Mouse (Mus musculus) forebrain, embryonic 10.5 days (tissue): Measurements from ENCODE around the gene Ptpn21. TPM values are rescaled to one million over a fixed set of nuclear protein-coding genes. Genes with fewer than 3 reads are reported as not detected.

ENCODE experiments used
- DNase-seq: peaks from one replicate; pipeline ENCODE4 v3.0.0-alpha.2; 2017; ENCODE audit warnings: low spot score; ENCODE audit errors: extremely low spot score
- H3K27ac ChIP-seq: fragments of 300-500 bp; sonication (generic); 2 replicates; pipeline ENCODE4 v1.5.1; 2016; ENCODE audit warnings: mild to moderate bottlenecking
- H3K27me3 ChIP-seq: fragments of 300-500 bp; sonication (generic); 2 replicates; pipeline ENCODE4 v1.6.1; 2016; ENCODE audit warnings: mild to moderate bottlenecking; ENCODE audit not compliant: poor library complexity, severe bottlenecking
- H3K36me3 ChIP-seq: fragments of 300-500 bp; sonication (generic); replicated peaks from 2 replicates; pipeline ENCODE4 v1.6.1; 2016; ENCODE audit warnings: mild to moderate bottlenecking, moderate library complexity
- H3K4me1 ChIP-seq: fragments of 300-500 bp; sonication (generic); 2 replicates; pipeline ENCODE4 v1.6.1; 2016
- H3K4me3 ChIP-seq: fragments of 300-500 bp; sonication (generic); 2 replicates; pipeline ENCODE4 v1.5.1; 2016; ENCODE audit warnings: mild to moderate bottlenecking, moderate library complexity
- H3K9me3 ChIP-seq: fragments of 300-500 bp; sonication (generic); 2 replicates; pipeline ENCODE4 v1.6.1; 2016; ENCODE audit warnings: mild to moderate bottlenecking, moderate library complexity
- WGBS: fragments of 180-500 bp; shearing (Covaris S2); methylation state at CpG from one replicate; pipeline ENCODE4 v1.1.7; 2016; 5-methylcytosine and 5-hydroxymethylcytosine counted together
- polyA plus RNA-seq: library from polyadenylated mRNA; unstranded; fragments of >200 nt; fragmentation: Nextera tagmentation; extraction: Ambion mirVana; gene quantifications from 2 replicates; pipeline ENCODE4 v1.2.1, GENCODE M21; 2016

The Ptpn21 gene
- polyA plus RNA-seq, 1 experiment from 2014 or later = 7.4 TPM

- 92% methylated on average over 2 of the region's 2 CpGs for WGBS
- Histone ChIP-seq H3K9me3 (no peaks in the 10 kb centered on the region), H3K36me3 (no peaks in the 10 kb centered on the region; the same call in 1 of the 2 replicates), H3K4me1 (peaks cover 36% of the 10 kb centered on the region), H3K27me3 (no peaks in the 10 kb centered on the region), H3K4me3 (no peak overlapping the region), H3K27ac (no peak overlapping the region)
- DNase-seq = no peak
These were observed 21.1 kb downstream of the Ptpn21 start for GRCm38 (mm10) chr12:98716142-98716541.

GRCm38 (mm10) chr12:98714757-98715156 is 22.4 kb downstream of the Ptpn21 start:
- Histone ChIP-seq H3K27ac (peak overlapping the region; percentile 68; the same call in 1 of the 2 replicates), H3K9me3 (no peaks in the 10 kb centered on the region), H3K4me3 (no peak overlapping the region), H3K4me1 (peaks cover 36% of the 10 kb centered on the region), H3K36me3 (no peaks in the 10 kb centered on the region), H3K27me3 (no peaks in the 10 kb centered on the region)
- peak; percentile 53 for DNase-seq
- 10% methylated on average over 11 of the region's 11 CpGs for WGBS

- Histone ChIP-seq H3K27me3 (no peaks in the 10 kb centered on the region), H3K36me3 (peaks cover 6% of the 10 kb centered on the region), H3K4me1 (peaks cover 36% of the 10 kb centered on the region), H3K4me3 (no peak overlapping the region), H3K9me3 (no peaks in the 10 kb centered on the region), H3K27ac (0 out of 2 replicates have a peak overlapping the region, but pooled peaks have one; percentile 49)
- 61% methylated on average over 7 of the region's 7 CpGs for WGBS
- no peak for DNase-seq
These were observed 23.5 kb downstream of the Ptpn21 start for GRCm38 (mm10) chr12:98713621-98714103.

- no peak for DNase-seq
- WGBS = 66% methylated on average over 6 of the region's 6 CpGs
- Histone ChIP-seq H3K4me3 (no peak overlapping the region), H3K9me3 (no peaks in the 10 kb centered on the region), H3K27me3 (no peaks in the 10 kb centered on the region), H3K4me1 (peaks cover 36% of the 10 kb centered on the region), H3K27ac (no peak overlapping the region), H3K36me3 (peaks cover 14% of the 10 kb centered on the region)
These were observed 24.4 kb downstream of the Ptpn21 start for GRCm38 (mm10) chr12:98712819-98713218.

- Histone ChIP-seq H3K36me3 (peaks cover 85% of the 10 kb centered on the region), H3K4me3 (no peak overlapping the region), H3K27ac (no peak overlapping the region), H3K4me1 (no peaks in the 10 kb centered on the region), H3K9me3 (no peaks in the 10 kb centered on the region), H3K27me3 (no peaks in the 10 kb centered on the region)
- WGBS = 82% methylated on average over 10 of the region's 10 CpGs
- DNase-seq = no peak
These were observed 33.2 kb downstream of the Ptpn21 start for GRCm38 (mm10) chr12:98703961-98704360.

GRCm38 (mm10) chr12:98703554-98703953 is 33.7 kb downstream of the Ptpn21 start:
- Histone ChIP-seq H3K4me3 (no peak overlapping the region), H3K27me3 (no peaks in the 10 kb centered on the region), H3K4me1 (no peaks in the 10 kb centered on the region), H3K36me3 (peaks cover 85% of the 10 kb centered on the region), H3K27ac (no peak overlapping the region), H3K9me3 (no peaks in the 10 kb centered on the region)
- DNase-seq = no peak
- WGBS = 88% methylated on average over 2 of the region's 2 CpGs

GRCm38 (mm10) chr12:98701564-98701963 is 35.6 kb downstream of the Ptpn21 start:
- H3K36me3 ChIP-seq = peaks cover 83% of the 10 kb centered on the region

GRCm38 (mm10) chr12:98697202-98697601 is 40.0 kb downstream of the Ptpn21 start:
- H3K9me3 ChIP-seq = no peaks in the 10 kb centered on the region
- no peak for DNase-seq
- 94% methylated on average over 5 of the region's 5 CpGs for WGBS
- H3K4me3 ChIP-seq = no peak overlapping the region
- H3K27me3 ChIP-seq = no peaks in the 10 kb centered on the region
- no peak overlapping the region for H3K27ac ChIP-seq
- H3K36me3 ChIP-seq = peaks cover 78% of the 10 kb centered on the region
- H3K4me1 ChIP-seq = no peaks in the 10 kb centered on the region

More at GRCm38 (mm10) chr12:98701564-98701963, 35.6 kb downstream of the Ptpn21 start:
- H3K27ac ChIP-seq = no peak overlapping the region
- no peak overlapping the region for H3K4me3 ChIP-seq
- H3K9me3 ChIP-seq = no peaks in the 10 kb centered on the region
- no peaks in the 10 kb centered on the region for H3K27me3 ChIP-seq
- DNase-seq = no peak
- no peaks in the 10 kb centered on the region for H3K4me1 ChIP-seq
- 86% methylated on average over 9 of the region's 9 CpGs for WGBS

- peaks cover 90% of the 10 kb centered on the region for H3K36me3 ChIP-seq
- H3K27ac ChIP-seq = no peak overlapping the region
- no peak for DNase-seq
- no peaks in the 10 kb centered on the region for H3K9me3 ChIP-seq
- no peaks in the 10 kb centered on the region for H3K4me1 ChIP-seq
- 87% methylated on average over 8 of the region's 8 CpGs for WGBS
- H3K27me3 ChIP-seq = no peaks in the 10 kb centered on the region
- no peak overlapping the region for H3K4me3 ChIP-seq
These were observed 47.0 kb downstream of the Ptpn21 start for GRCm38 (mm10) chr12:98690230-98690629.

- H3K36me3 ChIP-seq = peaks cover 88% of the 10 kb centered on the region
- WGBS = 81% methylated on average over 6 of the region's 6 CpGs
- H3K27me3 ChIP-seq = no peaks in the 10 kb centered on the region
- no peak overlapping the region for H3K4me3 ChIP-seq
- no peaks in the 10 kb centered on the region for H3K4me1 ChIP-seq
- H3K27ac ChIP-seq = no peak overlapping the region
- no peaks in the 10 kb centered on the region for H3K9me3 ChIP-seq
- no peak for DNase-seq
These were observed 53.6 kb downstream of the Ptpn21 start for GRCm38 (mm10) chr12:98683574-98683973.

GRCm38 (mm10) chr12:98683171-98683570 is 54.0 kb downstream of the Ptpn21 start:
- Histone ChIP-seq H3K4me3 (no peak overlapping the region), H3K9me3 (no peaks in the 10 kb centered on the region), H3K36me3 (peaks cover 88% of the 10 kb centered on the region), H3K27me3 (no peaks in the 10 kb centered on the region), H3K27ac (no peak overlapping the region), H3K4me1 (no peaks in the 10 kb centered on the region)
- no peak for DNase-seq
- WGBS = 88% methylated on average over 11 of the region's 11 CpGs

- Histone ChIP-seq H3K27me3 (no peaks in the 10 kb centered on the region), H3K27ac (no peak overlapping the region), H3K4me1 (no peaks in the 10 kb centered on the region), H3K9me3 (no peaks in the 10 kb centered on the region), H3K36me3 (peaks cover 84% of the 10 kb centered on the region), H3K4me3 (no peak overlapping the region)
- DNase-seq = no peak
- WGBS = 89% methylated on average over 15 of the region's 15 CpGs
These were observed 55.0 kb downstream of the Ptpn21 start for GRCm38 (mm10) chr12:98682196-98682595.

GRCm38 (mm10) chr12:98679906-98680305 is 57.3 kb downstream of the Ptpn21 start:
- no peak overlapping the region for H3K4me3 ChIP-seq
- peaks cover 70% of the 10 kb centered on the region for H3K36me3 ChIP-seq
- WGBS = 92% methylated on average over 15 of the region's 15 CpGs
- no peaks in the 10 kb centered on the region for H3K27me3 ChIP-seq
- H3K27ac ChIP-seq = no peak overlapping the region
- DNase-seq = no peak
- H3K9me3 ChIP-seq = no peaks in the 10 kb centered on the region
- no peaks in the 10 kb centered on the region for H3K4me1 ChIP-seq

GRCm38 (mm10) chr12:98677336-98677735 is 59.9 kb downstream of the Ptpn21 start:
- no peak overlapping the region for H3K27ac ChIP-seq
- no peak overlapping the region for H3K4me3 ChIP-seq
- DNase-seq = no peak
- H3K27me3 ChIP-seq = no peaks in the 10 kb centered on the region
- H3K4me1 ChIP-seq = 0 out of 2 replicates have a peak, but pooled peaks cover 3% of the 10 kb centered on the region
- peaks cover 60% of the 10 kb centered on the region for H3K36me3 ChIP-seq
- H3K9me3 ChIP-seq = no peaks in the 10 kb centered on the region
- 65% methylated on average over 14 of the region's 14 CpGs for WGBS
